Mouse (Mus musculus): ENCODE measurements around the gene Notch2. TPM values are rescaled to one million over a fixed set of nuclear protein-coding genes. Genes with fewer than 3 reads are reported as not detected.

The Notch2 gene
- total RNA-seq, 2 experiments from 2014 or later, result 27.9 to 31.3 TPM

DNA sequence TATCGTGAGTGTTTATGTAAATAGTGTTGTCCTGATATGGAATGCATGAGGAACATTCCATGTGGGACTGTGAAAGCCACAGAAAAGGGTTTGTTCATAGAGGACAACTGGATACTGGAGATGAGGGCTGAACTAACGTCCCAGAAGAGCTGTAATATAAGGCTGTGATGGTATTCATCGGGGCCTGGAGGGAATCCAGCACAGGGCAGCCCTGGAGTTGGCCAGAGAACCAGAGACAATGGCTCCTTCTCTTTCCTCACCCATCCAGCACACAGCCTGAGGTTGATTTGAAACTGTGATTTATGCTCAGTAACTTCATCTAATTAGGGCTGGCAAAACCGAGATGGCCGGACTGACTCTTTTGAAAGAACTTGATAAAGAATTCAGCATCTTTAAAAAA, 20.1 kb upstream of the Notch2 start:
- ATAC-seq (replicated peaks; ENCODE audit: poor library complexity, severe bottlenecking), result no peak

DNA sequence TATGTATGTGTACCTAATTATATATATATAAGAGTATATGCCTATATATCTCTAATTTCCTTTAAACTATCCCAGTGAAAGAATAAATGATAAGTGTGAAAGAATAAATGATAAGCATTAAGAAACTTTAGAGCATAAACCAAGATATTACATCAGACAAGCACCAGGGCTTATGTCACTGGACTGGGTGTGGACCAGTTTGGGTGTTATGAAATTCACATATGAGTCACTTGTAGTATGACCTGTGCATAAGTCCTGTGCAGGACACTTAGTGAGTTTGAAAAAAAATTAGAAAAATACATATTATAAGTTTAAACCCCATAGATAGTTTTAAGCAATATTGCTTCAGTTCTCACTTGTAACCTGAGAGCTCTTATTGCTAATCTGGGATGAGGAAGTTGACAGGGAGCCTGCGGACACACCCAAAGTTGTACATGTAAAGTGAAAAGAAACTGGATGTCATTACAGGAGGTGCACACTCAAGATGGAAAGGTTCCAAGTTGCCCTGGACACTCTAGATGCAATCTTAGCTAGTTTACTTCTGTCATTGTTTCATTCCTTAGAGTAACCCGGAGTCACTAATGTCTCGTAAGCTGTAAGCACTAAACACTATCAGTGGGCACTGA, 19.3 kb upstream of the Notch2 start:
- ATAC-seq (replicated peaks; ENCODE audit: poor library complexity, severe bottlenecking), result peak; percentile 65

DNA sequence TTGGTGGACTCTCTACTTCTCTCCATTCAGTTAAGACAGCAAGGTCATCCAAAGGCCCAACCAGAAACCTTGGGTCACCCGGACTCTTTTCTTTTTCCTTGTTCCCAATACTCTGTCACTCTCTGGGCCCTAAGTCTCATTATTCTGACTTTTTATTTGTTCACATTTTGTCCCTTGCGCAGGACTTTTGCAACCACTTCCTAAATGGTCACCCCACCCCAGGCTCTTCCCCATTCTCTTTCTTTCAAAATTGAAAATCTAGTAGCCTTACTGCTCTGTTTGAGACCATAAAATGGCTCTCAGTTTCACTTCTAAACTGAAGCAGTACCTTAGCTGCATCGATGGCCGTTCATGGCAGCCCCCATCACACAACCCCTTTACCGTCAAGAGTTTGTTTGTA, 18.5 kb upstream of the Notch2 start:
- ATAC-seq (replicated peaks; ENCODE audit: poor library complexity, severe bottlenecking), result peak; percentile 54

DNA sequence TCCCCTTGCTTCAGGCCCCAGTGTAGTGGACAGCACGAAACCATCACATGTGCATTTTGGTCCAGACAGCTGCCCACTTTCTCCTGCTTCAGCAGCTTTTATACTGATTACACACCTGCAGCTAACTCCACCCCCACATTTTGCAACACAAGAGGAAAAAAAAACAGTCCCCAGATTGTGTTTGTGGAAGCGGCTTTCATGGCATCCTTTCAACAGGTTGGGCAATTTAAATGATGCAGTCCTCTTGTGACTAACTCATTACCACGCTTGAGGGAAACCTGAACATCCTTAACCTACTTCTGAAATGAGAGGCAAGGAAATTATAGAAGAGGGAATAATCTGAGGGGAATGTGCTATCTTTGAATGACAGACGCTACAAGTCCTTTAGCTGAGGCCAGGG, 15.0 kb upstream of the Notch2 start:
- ATAC-seq (replicated peaks; ENCODE audit: poor library complexity, severe bottlenecking), result peak; percentile 20

DNA sequence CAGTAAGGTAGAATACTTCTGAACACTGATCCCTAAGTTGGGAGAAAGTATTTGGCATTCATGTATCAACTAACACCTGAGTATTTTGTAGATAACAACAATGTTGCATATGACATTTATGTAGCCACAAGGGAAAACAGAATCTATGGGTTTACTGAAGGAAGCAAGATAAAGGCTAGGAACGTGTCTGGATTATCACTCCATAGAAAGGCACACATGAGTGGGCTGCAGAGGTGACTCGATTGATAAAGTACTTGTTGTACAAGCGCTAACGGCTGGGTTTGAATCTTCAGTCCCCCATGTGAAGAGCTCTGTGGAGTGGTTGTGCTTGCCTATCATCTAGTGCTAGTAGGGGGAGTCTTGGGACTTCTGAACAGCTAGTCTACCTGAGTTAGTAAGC, 9.8 kb upstream of the Notch2 start:
- ATAC-seq (replicated peaks; ENCODE audit: poor library complexity, severe bottlenecking), result no peak

DNA sequence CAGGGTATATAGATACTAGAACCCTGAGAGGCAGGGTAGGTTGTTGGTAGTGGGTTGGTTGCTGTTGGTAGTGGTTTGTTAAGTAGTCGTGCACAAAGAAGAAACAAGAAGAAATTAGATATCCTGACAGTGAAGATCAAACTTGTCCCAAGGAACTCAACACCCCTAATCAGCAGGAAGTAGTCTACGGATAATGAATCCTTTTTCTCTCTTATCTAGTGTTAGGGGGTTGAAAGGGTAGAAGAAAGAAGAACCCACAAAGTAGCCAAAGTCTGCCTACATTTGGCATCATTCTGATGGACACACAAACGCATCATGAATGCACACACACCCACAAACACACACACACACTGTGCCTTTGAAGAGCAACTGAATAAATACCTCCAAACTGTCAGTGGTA, 9.1 kb upstream of the Notch2 start:
- ATAC-seq (replicated peaks; ENCODE audit: poor library complexity, severe bottlenecking), result no peak

DNA sequence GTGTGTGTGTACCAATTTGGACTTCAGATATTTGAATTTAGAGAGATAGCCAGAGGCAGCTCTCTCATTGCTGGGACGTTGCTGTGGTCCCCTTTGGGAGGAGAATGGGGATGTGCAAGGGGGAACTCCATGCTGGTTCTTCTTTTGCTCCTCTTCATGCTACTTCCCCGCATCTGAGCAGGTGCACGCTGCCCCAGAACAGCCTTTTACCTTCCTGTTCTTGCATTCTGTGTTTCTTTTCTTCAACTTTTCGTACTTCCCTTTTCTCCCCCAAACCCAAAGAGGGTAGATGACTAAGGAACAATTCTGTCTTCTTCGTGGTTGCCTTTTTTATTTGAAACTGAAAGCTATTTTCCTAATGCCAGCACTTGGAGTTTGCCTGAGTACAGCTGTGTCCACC, 8.0 kb upstream of the Notch2 start:
- peak; percentile 89 for ATAC-seq (replicated peaks; ENCODE audit: poor library complexity, severe bottlenecking)

DNA sequence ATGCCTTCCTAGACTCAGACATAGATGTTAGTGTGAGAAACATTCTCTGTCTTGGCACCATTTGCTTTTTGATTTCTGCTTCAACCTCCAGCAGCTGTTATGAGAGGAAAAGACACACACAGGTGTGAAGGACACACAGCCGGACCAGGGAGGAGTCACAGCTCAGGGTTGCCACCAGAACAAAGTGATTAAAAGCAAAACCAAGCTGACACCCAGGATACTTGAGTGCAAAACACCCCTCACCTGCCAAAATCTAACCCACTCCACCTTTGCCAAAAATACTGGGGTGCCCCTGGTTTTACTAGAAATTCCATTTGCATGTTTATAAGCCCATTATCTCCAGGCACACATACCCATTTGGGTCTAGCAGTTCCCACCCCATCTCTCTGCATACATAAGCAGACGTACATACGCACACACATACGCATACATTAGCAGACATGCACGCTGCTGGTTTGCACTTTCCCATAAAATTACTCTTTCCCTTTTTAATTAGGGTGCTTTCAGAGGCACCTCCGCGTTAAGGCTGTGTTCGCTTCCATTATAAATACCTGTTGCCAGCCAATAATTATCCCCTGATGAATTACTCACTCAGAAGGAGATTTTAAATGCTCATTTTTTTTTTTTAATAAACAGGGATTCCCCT, 7.2 kb upstream of the Notch2 start:
- no peak for ATAC-seq (replicated peaks; ENCODE audit: poor library complexity, severe bottlenecking)

DNA sequence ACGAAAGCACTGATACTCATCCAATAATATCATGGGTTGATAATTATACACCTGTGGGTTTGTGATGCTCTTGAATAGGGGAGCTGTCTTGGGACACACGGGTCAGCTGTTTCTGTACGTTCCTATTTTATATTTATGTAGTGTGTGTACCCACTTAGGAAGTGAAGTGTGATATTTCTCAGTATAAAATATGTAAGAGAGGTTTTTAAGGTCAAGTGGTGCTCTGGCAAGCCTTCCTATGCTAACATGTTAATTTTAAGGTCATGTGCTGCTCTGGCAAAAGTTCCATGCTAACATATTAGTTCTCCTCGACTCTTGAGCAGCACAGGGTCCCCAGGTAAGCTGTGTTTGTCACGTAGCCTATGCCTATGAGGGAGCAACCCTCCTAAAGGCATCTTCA, 6.4 kb upstream of the Notch2 start:
- ATAC-seq (replicated peaks; ENCODE audit: poor library complexity, severe bottlenecking), result no peak

DNA sequence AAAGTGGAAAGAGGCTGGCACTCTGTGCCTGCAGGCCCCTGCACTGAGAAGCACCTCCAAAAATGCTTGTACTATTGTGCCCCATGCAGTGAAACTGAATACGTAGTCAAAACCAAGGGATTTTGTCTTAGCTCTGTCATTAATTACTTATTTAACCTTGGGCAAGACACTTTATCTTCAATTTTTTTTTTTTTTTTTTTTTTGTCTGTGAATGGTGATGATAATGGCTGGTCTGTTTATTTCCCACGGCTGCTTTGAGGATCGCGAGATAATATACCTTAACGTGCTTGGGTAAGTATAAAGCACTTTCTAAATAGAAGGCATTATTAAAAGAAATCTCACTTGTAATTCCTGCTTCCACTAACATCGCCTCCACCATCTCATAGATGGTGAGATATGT, 5.2 kb upstream of the Notch2 start:
- no peak for ATAC-seq (replicated peaks; ENCODE audit: poor library complexity, severe bottlenecking)

DNA sequence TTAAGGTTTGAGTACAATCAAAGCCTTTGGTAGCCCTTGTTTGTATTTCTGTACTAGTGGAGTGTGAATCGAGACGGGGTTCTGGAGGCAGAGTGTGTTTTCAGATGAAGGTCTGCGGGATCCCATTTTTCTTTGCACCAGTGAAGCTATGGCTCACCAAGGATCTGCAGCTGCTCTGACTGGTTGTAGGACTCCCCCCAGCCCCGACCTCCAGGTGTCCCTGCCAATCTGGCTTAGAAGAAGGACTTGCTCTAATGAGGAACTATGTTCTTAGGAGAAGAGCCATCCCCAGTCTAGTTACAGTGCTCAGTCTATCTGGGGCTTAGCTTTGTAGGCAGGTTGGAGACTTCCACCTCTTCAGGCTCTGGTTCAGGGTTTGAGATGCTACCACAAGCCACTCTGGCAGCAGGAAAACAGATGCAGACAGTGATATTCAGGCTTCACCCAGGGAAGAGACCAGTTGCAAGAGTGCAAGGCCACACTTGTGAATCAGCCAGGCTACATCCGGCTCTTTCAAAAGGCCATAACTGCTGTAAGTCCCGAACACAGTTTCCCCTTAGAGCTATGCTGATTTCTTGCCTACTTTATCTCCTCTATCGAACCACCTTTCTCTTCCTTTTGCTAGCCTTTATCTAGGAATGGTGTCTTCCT, 4.0 kb upstream of the Notch2 start:
- ATAC-seq (replicated peaks; ENCODE audit: poor library complexity, severe bottlenecking), result no peak

DNA sequence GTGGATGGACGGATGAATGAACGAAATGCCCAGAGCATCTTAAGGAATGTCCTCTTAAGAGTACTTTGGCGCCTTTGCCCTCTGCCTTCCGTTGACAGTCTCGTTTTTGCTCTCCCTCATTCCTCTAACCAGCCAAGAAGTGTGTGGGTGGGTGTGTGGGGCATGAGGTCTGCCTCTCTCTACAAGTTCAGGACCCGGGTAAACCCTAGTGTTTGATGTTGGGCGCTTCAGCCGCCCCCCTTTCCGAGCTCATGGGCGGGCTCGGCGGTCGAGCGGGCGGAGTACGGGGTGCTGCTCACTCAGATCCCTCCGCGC, 284 bp upstream of the Notch2 start:
- ATAC-seq (replicated peaks; ENCODE audit: poor library complexity, severe bottlenecking), result no peak

DNA sequence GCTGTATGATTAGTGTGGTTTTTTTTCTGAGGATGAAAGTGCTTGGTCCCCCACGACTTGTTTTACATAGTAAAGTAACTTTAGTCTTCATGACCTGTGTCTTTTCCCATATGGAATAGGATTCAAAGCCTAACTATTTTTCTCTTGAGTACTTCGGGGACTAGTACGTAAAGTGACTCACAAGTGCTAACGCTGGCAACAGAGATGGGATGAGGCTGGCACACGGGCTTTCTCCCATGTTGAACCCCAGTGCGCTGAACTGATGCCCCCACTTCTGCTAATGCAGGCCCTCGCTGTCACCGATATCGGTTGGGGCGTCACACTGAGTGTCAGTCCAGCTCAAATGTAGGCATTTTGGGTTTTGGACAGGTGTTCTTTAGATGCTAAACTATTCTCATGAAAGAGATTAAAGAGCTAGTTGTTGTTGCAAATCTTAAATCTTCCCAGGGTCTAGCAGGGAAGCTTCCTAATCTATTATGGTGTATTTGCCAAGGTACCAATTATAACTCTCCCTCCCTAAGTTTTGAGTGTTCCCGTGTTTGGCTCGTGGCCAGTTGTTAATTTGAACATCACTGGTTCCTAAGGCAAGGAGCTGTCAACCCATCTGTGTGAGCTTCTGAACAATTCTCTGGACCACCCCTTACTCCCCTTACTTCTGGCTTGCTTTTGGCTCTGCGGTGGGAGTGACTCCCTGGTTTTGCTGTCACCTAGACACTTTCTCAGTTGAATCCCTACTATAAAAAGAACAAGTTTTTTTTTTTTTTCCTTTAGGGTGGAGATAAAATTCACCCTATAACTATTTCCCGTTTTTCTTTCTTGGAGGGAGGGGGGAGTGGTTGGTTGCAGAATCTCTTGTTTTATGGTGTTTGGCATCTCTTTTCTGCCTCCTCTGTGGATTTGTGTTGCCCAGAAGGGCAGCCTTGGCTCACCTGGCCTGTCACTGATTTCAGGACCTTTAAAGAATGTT, 2.2 kb downstream of the Notch2 start:
- no peak for ATAC-seq (replicated peaks; ENCODE audit: poor library complexity, severe bottlenecking)

DNA sequence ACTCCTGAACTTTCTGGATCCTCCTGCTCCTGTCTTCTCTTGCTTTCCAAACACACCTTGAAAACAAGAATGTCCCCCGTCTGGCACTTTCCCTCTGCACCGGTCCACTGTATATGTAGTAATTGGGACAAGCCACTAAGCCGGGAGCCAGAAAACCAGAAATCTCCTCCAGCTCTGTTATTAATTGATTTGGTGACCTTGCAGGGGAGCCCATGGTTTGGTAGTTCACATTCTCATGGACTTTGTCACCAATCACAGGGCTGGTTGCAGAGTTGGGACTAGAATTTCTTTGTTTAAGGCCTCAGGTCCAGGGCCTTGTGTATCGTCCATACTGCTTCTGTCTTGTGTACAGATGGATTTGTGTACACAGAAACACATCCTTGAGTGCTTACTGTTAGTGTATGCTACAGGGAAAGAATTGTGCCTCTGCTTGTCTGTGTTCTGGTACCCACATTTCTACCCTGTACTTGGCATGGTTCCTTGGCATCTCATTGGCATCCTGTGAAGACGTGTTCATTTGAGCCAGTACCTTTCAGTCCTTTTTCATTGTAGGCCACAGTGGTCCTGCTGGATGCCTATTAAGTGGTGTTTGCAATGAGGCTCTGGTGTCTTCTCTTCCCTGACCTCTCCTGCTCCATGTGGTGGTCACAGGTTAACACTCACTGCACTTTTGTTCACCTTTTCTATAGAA, 3.7 kb downstream of the Notch2 start:
- ATAC-seq (replicated peaks; ENCODE audit: poor library complexity, severe bottlenecking), result no peak

DNA sequence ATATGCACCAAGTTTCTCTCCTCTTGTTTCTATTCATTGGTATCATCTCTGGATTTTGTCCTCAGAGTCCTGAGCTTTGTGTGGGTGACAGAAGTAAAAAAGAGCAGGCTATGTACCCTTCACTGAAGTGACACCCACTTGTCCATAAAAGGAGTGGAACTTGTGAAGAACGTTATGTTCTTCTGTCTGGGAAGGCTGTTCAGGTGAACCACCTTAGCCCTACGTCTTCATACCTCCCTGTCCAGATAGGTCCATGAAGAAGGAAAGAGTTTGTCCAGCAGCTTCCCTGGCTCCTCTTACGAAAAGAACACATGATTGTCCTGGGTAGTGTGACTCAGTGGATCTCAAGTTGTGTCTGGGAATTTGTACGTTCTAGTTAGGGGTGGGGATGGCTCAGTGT, 4.9 kb downstream of the Notch2 start:
- no peak for ATAC-seq (replicated peaks; ENCODE audit: poor library complexity, severe bottlenecking)

DNA sequence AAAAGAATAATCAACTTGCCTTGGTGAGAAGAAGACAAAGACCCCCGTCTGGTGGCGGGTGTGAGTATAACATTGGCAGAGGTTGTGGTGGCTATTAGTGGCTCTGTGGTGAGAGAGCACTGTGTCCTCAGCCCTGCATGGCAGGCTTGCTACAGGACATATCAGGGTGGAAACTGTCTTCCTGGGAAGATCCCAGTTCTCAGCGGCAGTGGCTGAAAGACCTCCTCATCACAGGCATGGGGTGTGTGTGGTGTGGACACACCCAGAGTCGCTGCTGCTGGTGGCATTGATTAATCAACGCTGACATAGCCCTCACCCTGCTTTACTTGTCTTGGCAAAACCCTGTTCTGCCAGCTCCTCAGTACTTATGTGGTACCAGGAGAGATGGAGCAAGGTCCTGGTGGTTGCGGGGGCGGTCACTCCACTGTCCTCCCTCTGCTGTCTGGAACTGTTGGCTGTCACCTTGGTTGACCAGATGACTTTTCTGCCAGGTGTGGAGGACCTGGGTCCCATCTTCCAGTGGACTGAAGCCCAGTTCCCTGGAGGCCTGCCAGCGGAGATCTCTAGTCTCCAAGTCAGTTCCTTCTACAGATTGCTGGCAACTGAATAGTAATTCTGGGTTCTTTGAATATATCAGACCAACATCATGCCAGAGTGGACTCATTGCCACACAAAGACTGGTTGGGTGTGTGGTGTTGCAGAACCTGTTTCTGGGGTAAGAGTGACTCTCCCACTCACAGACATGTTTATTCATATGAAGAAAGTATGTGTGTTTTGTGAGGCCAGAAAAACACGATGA, 7.3 kb downstream of the Notch2 start:
- no peak for ATAC-seq (replicated peaks; ENCODE audit: poor library complexity, severe bottlenecking)

DNA sequence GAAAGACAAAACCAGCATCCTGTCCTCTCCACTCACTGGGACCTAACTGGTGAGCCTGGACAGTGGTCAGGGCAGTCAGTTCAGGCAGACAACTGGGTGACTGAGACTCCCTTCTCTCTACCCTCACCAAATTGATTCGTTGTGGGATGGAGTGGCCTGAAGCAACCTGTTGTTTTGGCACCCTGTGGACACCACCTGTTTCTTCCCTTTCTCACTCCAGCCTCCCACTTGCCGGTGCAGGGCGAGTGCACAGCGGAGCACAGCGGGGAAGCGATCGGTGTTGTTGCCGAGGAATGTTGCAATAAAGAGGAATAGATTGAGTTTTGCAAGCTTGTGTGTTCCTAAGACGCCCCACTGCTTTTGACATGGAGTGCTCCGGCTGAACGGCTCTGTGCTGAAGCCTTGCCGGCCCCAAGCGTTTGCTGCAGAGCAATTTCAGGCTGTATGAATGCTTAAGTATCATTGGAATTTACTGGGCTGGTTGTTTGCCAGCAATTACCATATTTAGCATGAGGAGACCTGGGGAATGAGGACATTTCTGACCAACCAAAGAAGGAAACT, 11.0 kb downstream of the Notch2 start:
- ATAC-seq (replicated peaks; ENCODE audit: poor library complexity, severe bottlenecking), result peak; percentile 89

DNA sequence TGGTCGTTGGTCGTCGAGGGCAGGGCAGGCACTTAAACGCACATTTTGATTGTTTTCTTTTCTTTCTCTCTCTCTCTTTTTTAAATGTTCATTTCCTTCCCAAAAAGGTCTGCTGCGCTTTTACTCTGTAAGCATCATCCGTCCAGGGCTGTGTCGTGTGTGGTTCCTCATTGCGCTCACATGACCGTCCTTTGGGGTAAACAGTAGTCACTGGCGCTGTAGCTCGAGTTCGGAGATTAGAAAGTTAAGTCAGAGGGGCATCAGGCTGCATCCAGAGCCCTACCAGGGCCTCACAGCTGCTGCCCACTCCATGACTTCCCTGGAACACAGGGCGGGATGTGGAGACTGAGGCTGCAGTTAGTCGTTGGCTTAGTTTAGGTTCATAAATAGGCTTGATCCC, 12.2 kb downstream of the Notch2 start:
- ATAC-seq (replicated peaks; ENCODE audit: poor library complexity, severe bottlenecking), result peak; percentile 61
